Mouse (Mus musculus): ENCODE measurements around the gene Ddx4.

GRCm38 (mm10) chr13:112570768-112571167, 81.5 kb downstream of the Ddx4 start:
- TF ChIP-seq POLR2A (IDR thresholded peaks at IDR 0.05; ENCODE audit: insufficient read length, low read depth) = no peak
- TF ChIP-seq MAX (IDR thresholded peaks at IDR 0.05; ENCODE audit: low read depth) = no peak
- no peak for TF ChIP-seq CEBPB (IDR thresholded peaks at IDR 0.05; ENCODE audit: insufficient read depth, poor library complexity, severe bottlenecking)
- TF ChIP-seq USF1 (IDR thresholded peaks at IDR 0.05; ENCODE audit: low read depth) = no peak
- no peak for TF ChIP-seq MYOG (IDR thresholded peaks at IDR 0.05; ENCODE audit: control insufficient read depth in 1 of 3, insufficient read depth in 1 of 3, insufficient read length in 2 of 3, low read depth in 2 of 3)
- no peak for TF ChIP-seq TCF12 (IDR thresholded peaks at IDR 0.05; ENCODE audit: insufficient read depth, poor library complexity, severe bottlenecking)

All from myocyte (in vitro differentiated cells).